Mouse (Mus musculus): Measurements from ENCODE around the gene Krtap9-3. TPM values are rescaled to one million over a fixed set of nuclear protein-coding genes. Genes with fewer than 3 reads are reported as not detected.
"Not testable (repeated sequence)": the region's sequence is repeated elsewhere in the genome, so short reads cannot be mapped to it uniquely, and the experiment has no call there.

The Krtap9-3 gene
- polyA plus RNA-seq, 1 experiment from 2014 or later: not detected

GRCm38 (mm10) chr11:99620335-99620734 lies 22.4 kb upstream of the Krtap9-3 start, which contains the start of gene Gm11562:
Gm11562 (minus strand) TSS chr11:99620435.
- H3K36me3 ChIP-seq (ENCODE audit: control insufficient read depth, insufficient read depth): no peaks in the 10 kb centered on the region
- no peak within 1 kb of the TSS for H3K4me2 ChIP-seq (ENCODE audit: low read length)
- no peaks in the 10 kb centered on the region for H3K27me3 ChIP-seq (replicated peaks; ENCODE audit: control insufficient read depth, insufficient read depth, low read length)
- ATAC-seq: no peak
- no peak within 1 kb of the TSS for H3K27ac ChIP-seq (ENCODE audit: low read length)
- no peak within 1 kb of the TSS for H3K9ac ChIP-seq (replicated peaks; ENCODE audit: low read depth, low read length)
- WGBS: 92% methylated on average over 2 of the region's 2 CpGs
- H3K4me1 ChIP-seq (replicated peaks; ENCODE audit: control insufficient read depth, insufficient read depth, low read length): no peaks in the 10 kb centered on the region
- H3K9me3 ChIP-seq (ENCODE audit: control insufficient read depth, low read length): no peaks in the 10 kb centered on the region
- H3K4me3 ChIP-seq (replicated peaks; ENCODE audit: low read length): no peak within 1 kb of the TSS

- no peak for ATAC-seq
- no peak within 1 kb of the TSS for H3K4me3 ChIP-seq (replicated peaks; ENCODE audit: low read length)
- no peak within 1 kb of the TSS for H3K27ac ChIP-seq (ENCODE audit: low read length)
- H3K36me3 ChIP-seq (ENCODE audit: control insufficient read depth, insufficient read depth): no peaks in the 10 kb centered on the region
- H3K4me1 ChIP-seq (replicated peaks; ENCODE audit: control insufficient read depth, insufficient read depth, low read length): no peaks in the 10 kb centered on the region
- no peak within 1 kb of the TSS for H3K9ac ChIP-seq (replicated peaks; ENCODE audit: low read depth, low read length)
- 76% methylated on average over 3 of the region's 3 CpGs for WGBS
- no peaks in the 10 kb centered on the region for H3K9me3 ChIP-seq (ENCODE audit: control insufficient read depth, low read length)
- H3K27me3 ChIP-seq (replicated peaks; ENCODE audit: control insufficient read depth, insufficient read depth, low read length): no peaks in the 10 kb centered on the region
- H3K4me2 ChIP-seq (ENCODE audit: low read length): no peak within 1 kb of the TSS
These were observed 17.0 kb upstream of the Krtap9-3 start, which contains the start of gene Krtap2-4 for GRCm38 (mm10) chr11:99614796-99615363. Krtap2-4 (minus strand) TSS chr11:99614846.

- ATAC-seq; H3K4me3 ChIP-seq (replicated peaks; ENCODE audit: low read length); H3K27ac ChIP-seq (ENCODE audit: low read length); H3K9me3 ChIP-seq (ENCODE audit: control insufficient read depth, low read length); H3K27me3 ChIP-seq (replicated peaks; ENCODE audit: control insufficient read depth, insufficient read depth, low read length); H3K4me1 ChIP-seq (replicated peaks; ENCODE audit: control insufficient read depth, insufficient read depth, low read length); H3K9ac ChIP-seq (replicated peaks; ENCODE audit: low read depth, low read length); H3K36me3 ChIP-seq (ENCODE audit: control insufficient read depth, insufficient read depth); H3K4me2 ChIP-seq (ENCODE audit: low read length): not testable (repeated sequence)
- WGBS: 60% methylated on average over 1 of the region's 2 CpGs
These were observed 12.2 kb upstream of the Krtap9-3 start, which contains the start of gene Gm11937 for GRCm38 (mm10) chr11:99610089-99610488. Gm11937 (minus strand) TSS chr11:99610189.

DNA sequence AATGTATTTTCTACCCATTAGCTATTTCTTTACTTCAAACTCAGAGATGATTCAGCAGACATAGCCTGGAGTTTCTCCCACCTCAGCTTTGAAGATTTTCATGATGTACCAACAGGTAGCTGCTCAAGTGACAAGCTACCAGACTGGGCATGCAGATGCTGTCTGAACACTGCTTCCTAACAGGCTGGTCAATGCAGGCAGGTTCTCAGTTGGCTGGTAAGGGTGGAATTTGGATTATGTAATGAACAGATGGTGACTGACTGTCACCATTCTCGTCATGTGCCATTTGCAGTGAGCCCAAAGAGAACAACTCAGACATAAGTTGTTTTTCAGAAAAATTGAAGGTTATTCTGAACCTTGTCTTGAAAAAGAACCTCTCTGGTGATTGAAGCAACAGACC lies 11.2 kb upstream of the Krtap9-3 start:
- WGBS: 48% methylated on average over 1 of the region's 1 CpGs

GRCm38 (mm10) chr11:99603208-99603607 lies 5.3 kb upstream of the Krtap9-3 start, which contains the start of gene Gm11938:
Gm11938 (minus strand) TSS chr11:99603308.
- H3K27ac ChIP-seq (ENCODE audit: low read length); H3K27me3 ChIP-seq (replicated peaks; ENCODE audit: control insufficient read depth, insufficient read depth, low read length); H3K9me3 ChIP-seq (ENCODE audit: control insufficient read depth, low read length); H3K4me2 ChIP-seq (ENCODE audit: low read length); H3K9ac ChIP-seq (replicated peaks; ENCODE audit: low read depth, low read length); H3K4me3 ChIP-seq (replicated peaks; ENCODE audit: low read length); H3K4me1 ChIP-seq (replicated peaks; ENCODE audit: control insufficient read depth, insufficient read depth, low read length); H3K36me3 ChIP-seq (ENCODE audit: control insufficient read depth, insufficient read depth); ATAC-seq: not testable (repeated sequence)
- 76% methylated on average over 1 of the region's 1 CpGs for WGBS

More for the DNA sequence above, 11.2 kb upstream of the Krtap9-3 start:
- Histone ChIP-seq H3K9me3 (ENCODE audit: control insufficient read depth, low read length) (no peaks in the 10 kb centered on the region), H3K27me3 (replicated peaks; ENCODE audit: control insufficient read depth, insufficient read depth, low read length) (no peaks in the 10 kb centered on the region), H3K36me3 (ENCODE audit: control insufficient read depth, insufficient read depth) (no peaks in the 10 kb centered on the region), H3K4me2 (ENCODE audit: low read length) (no peak overlapping the region), H3K4me3 (replicated peaks; ENCODE audit: low read length) (no peak overlapping the region), H3K4me1 (replicated peaks; ENCODE audit: control insufficient read depth, insufficient read depth, low read length) (no peaks in the 10 kb centered on the region), H3K9ac (replicated peaks; ENCODE audit: low read depth, low read length) (no peak overlapping the region), H3K27ac (ENCODE audit: low read length) (no peak overlapping the region)
- no peak for ATAC-seq

GRCm38 (mm10) chr11:99590981-99591380 lies 6.9 kb downstream of the Krtap9-3 start, which contains the start of gene Krtap1-3:
Krtap1-3 (minus strand) TSS chr11:99591339.
- Histone ChIP-seq H3K4me2 (ENCODE audit: low read length) (no peak within 1 kb of the TSS), H3K9me3 (ENCODE audit: control insufficient read depth, low read length) (no peaks in the 10 kb centered on the region), H3K36me3 (ENCODE audit: control insufficient read depth, insufficient read depth) (no peaks in the 10 kb centered on the region), H3K4me3 (replicated peaks; ENCODE audit: low read length) (no peak within 1 kb of the TSS), H3K27me3 (replicated peaks; ENCODE audit: control insufficient read depth, insufficient read depth, low read length) (no peaks in the 10 kb centered on the region), H3K27ac (ENCODE audit: low read length) (no peak within 1 kb of the TSS), H3K4me1 (replicated peaks; ENCODE audit: control insufficient read depth, insufficient read depth, low read length) (no peaks in the 10 kb centered on the region), H3K9ac (replicated peaks; ENCODE audit: low read depth, low read length) (no peak within 1 kb of the TSS)
- no peak for ATAC-seq
- 87% methylated on average over 6 of the region's 6 CpGs for WGBS

- H3K27me3 ChIP-seq (replicated peaks; ENCODE audit: control insufficient read depth, insufficient read depth, low read length): no peaks in the 10 kb centered on the region
- no peak overlapping the region for H3K27ac ChIP-seq (ENCODE audit: low read length)
- no peaks in the 10 kb centered on the region for H3K9me3 ChIP-seq (ENCODE audit: control insufficient read depth, low read length)
- ATAC-seq: no peak
- H3K36me3 ChIP-seq (ENCODE audit: control insufficient read depth, insufficient read depth): no peaks in the 10 kb centered on the region
- no peak overlapping the region for H3K4me2 ChIP-seq (ENCODE audit: low read length)
- H3K4me3 ChIP-seq (replicated peaks; ENCODE audit: low read length): no peak overlapping the region
- no peaks in the 10 kb centered on the region for H3K4me1 ChIP-seq (replicated peaks; ENCODE audit: control insufficient read depth, insufficient read depth, low read length)
- no peak overlapping the region for H3K9ac ChIP-seq (replicated peaks; ENCODE audit: low read depth, low read length)
- WGBS: 76% methylated on average over 7 of the region's 7 CpGs
These were observed 12.8 kb downstream of the Krtap9-3 start for GRCm38 (mm10) chr11:99585096-99585495.

GRCm38 (mm10) chr11:99583245-99583704 lies 14.6 kb downstream of the Krtap9-3 start, which contains the start of gene Krtap1-4:
Krtap1-4 (minus strand) TSS chr11:99583654.
- Histone ChIP-seq H3K4me3 (replicated peaks; ENCODE audit: low read length) (no peak within 1 kb of the TSS), H3K9ac (replicated peaks; ENCODE audit: low read depth, low read length) (no peak within 1 kb of the TSS), H3K4me2 (ENCODE audit: low read length) (no peak within 1 kb of the TSS), H3K27ac (ENCODE audit: low read length) (no peak within 1 kb of the TSS), H3K4me1 (replicated peaks; ENCODE audit: control insufficient read depth, insufficient read depth, low read length) (no peaks in the 10 kb centered on the region), H3K27me3 (replicated peaks; ENCODE audit: control insufficient read depth, insufficient read depth, low read length) (no peaks in the 10 kb centered on the region), H3K9me3 (ENCODE audit: control insufficient read depth, low read length) (no peaks in the 10 kb centered on the region), H3K36me3 (ENCODE audit: control insufficient read depth, insufficient read depth) (no peaks in the 10 kb centered on the region)
- ATAC-seq: no peak
- WGBS: 73% methylated on average over 5 of the region's 5 CpGs

DNA sequence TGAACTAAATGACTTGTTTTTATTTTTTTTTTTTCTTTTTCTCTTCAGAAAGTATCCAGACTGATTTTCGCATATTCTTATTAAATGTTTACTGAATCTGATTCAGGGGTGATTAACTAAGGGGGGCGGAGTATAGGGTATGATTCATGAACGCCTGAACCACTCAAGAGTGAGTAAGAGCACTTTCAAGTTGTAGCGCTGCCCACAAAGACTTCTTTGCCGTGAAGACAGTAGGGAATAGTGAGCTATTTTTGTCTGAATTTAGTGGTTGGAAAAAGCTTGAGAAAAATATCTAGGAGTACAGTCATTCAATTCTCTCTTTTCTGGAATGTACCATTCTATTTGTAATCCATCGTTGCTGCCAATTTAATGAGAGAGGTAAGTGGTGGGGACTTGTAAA lies 16.3 kb downstream of the Krtap9-3 start:
- Histone ChIP-seq H3K9me3 (ENCODE audit: control insufficient read depth, low read length) (no peaks in the 10 kb centered on the region), H3K4me1 (replicated peaks; ENCODE audit: control insufficient read depth, insufficient read depth, low read length) (no peaks in the 10 kb centered on the region), H3K27ac (ENCODE audit: low read length) (no peak overlapping the region), H3K27me3 (replicated peaks; ENCODE audit: control insufficient read depth, insufficient read depth, low read length) (no peaks in the 10 kb centered on the region), H3K4me2 (ENCODE audit: low read length) (no peak overlapping the region), H3K36me3 (ENCODE audit: control insufficient read depth, insufficient read depth) (no peaks in the 10 kb centered on the region), H3K4me3 (replicated peaks; ENCODE audit: low read length) (no peak overlapping the region), H3K9ac (replicated peaks; ENCODE audit: low read depth, low read length) (no peak overlapping the region)
- 71% methylated on average over 6 of the region's 6 CpGs for WGBS
- no peak for ATAC-seq

Data from forebrain, embryonic 16.5 days (tissue).